Mouse (Mus musculus) heart, embryonic 13.5 days (tissue): Measurements from ENCODE around the gene Prph. TPM values are rescaled to one million over a fixed set of nuclear protein-coding genes. Genes with fewer than 3 reads are reported as not detected.

Source experiments
- ATAC-seq: fragments of 200-750 bp; cut with Nextera tagmentation; 2 replicates; pipeline ENCODE4 v1.8.0; 2017; ENCODE audit warnings: moderate TSS enrichment; ENCODE audit not compliant: insufficient number of reproducible peaks, low FRiP score, low TSS enrichment; ENCODE audit errors: extremely low read depth
- H3K27ac ChIP-seq: fragments of 300-500 bp; sonication (generic); replicated peaks from 2 replicates; pipeline ENCODE4 v1.5.1; 2015; ENCODE audit warnings: moderate library complexity, mild to moderate bottlenecking, inconsistent platforms
- H3K27me3 ChIP-seq: fragments of 300-500 bp; sonication (generic); replicated peaks from 2 replicates; pipeline ENCODE4 v1.6.1; 2015; ENCODE audit warnings: mild to moderate bottlenecking, inconsistent platforms
- H3K36me3 ChIP-seq: fragments of 300-500 bp; sonication (generic); 2 replicates; pipeline ENCODE4 v1.6.1; 2015; ENCODE audit warnings: mild to moderate bottlenecking, inconsistent platforms
- H3K4me1 ChIP-seq: fragments of 300-500 bp; sonication (generic); 2 replicates; pipeline ENCODE4 v1.6.1; 2015; ENCODE audit warnings: inconsistent platforms
- H3K4me2 ChIP-seq: fragments of 300-500 bp; sonication (generic); 2 replicates; pipeline ENCODE4 v1.6.1; 2015; ENCODE audit warnings: inconsistent platforms, mild to moderate bottlenecking, moderate library complexity
- H3K4me3 ChIP-seq: fragments of 300-500 bp; sonication (generic); 2 replicates; pipeline ENCODE4 v1.5.1; 2015; ENCODE audit warnings: moderate library complexity, mild to moderate bottlenecking, inconsistent platforms
- H3K9ac ChIP-seq: fragments of 300-500 bp; sonication (generic); 2 replicates; pipeline ENCODE4 v1.6.1; 2015; ENCODE audit warnings: inconsistent platforms, mild to moderate bottlenecking, moderate library complexity
- H3K9me3 ChIP-seq: fragments of 300-500 bp; sonication (generic); 2 replicates; pipeline ENCODE4 v1.6.1; 2016; ENCODE audit warnings: inconsistent platforms
- WGBS: fragments of 180-500 bp; shearing (Covaris S2); methylation state at CpG from one replicate; pipeline ENCODE4 v1.1.7; 2015; ENCODE audit warnings: mixed read lengths; 5-methylcytosine and 5-hydroxymethylcytosine counted together
- microRNA-seq: library from miRNA; unstranded; fragments of <30 nt; microRNA quantifications from one replicate; pipeline ENCODE4, GENCODE M21; 2016
- polyA plus RNA-seq: library from polyadenylated mRNA; unstranded; fragments of >200 nt; fragmentation: Nextera tagmentation; extraction: Ambion mirVana; gene quantifications from 2 replicates; pipeline ENCODE4 v1.2.1, GENCODE M21; 2015

The Prph gene
- polyA plus RNA-seq, 1 experiment from 2014 or later = 1.7 TPM

DNA sequence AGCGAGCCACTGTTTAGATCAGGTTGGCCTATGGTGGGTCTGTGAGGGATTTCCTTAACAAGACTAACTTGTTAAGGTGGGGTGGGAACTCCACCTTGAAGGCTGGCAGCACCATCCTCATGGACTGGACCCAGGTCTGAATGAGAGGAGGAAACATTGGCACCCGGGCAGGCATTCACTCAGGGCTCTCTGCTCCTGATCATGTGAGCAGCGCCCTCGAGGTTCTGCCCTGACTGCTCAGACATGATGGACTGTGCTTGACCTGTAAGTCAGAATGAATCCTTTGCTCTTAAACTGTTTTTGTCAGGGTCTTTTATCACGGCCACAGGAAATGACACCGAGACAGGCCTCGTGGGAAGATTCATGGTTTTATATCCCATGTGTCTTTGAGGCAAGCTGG lies 50.3 kb downstream of the Prph start:
- H3K36me3 ChIP-seq = no peaks in the 10 kb centered on the region

DNA sequence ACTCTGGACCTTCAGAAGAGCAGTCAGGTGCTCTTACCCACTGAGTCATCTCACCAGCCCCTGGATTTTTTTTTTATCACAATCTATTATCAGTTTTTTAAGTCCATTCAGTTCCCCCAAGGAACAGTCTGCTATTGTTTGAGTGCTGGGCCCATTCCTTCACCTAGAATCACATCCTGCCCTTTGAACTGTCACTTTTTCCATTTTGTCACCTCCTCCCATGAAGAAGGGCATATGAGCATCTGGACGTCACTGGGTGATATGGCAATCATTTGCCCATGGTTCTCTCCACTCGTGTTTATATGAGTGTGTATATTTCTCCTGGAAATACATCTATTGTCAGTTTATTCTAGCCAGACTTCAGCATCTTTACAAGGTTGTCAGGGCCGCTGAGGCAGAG lies 52.9 kb downstream of the Prph start:
- Histone ChIP-seq H3K9me3 (no peaks in the 10 kb centered on the region), H3K4me2 (no peak overlapping the region)
- WGBS = 71% methylated on average over 3 of the region's 3 CpGs

More for the DNA sequence above, 50.3 kb downstream of the Prph start:
- no peak for ATAC-seq
- H3K4me3 ChIP-seq = no peak overlapping the region
- H3K4me2 ChIP-seq = no peak overlapping the region
- H3K9ac ChIP-seq = no peak overlapping the region
- H3K27ac ChIP-seq = no peak overlapping the region
- H3K9me3 ChIP-seq = no peaks in the 10 kb centered on the region
- H3K27me3 ChIP-seq = 0 out of 2 replicates have a peak, but pooled peaks cover 4% of the 10 kb centered on the region
- WGBS = 62% methylated on average over 7 of the region's 7 CpGs
- no peaks in the 10 kb centered on the region for H3K4me1 ChIP-seq

More for the DNA sequence above, 52.9 kb downstream of the Prph start:
- Histone ChIP-seq H3K9ac (no peak overlapping the region), H3K27me3 (no peaks in the 10 kb centered on the region), H3K4me1 (no peaks in the 10 kb centered on the region), H3K4me3 (no peak overlapping the region), H3K36me3 (no peaks in the 10 kb centered on the region), H3K27ac (no peak overlapping the region)
- no peak for ATAC-seq

Small RNA genes within 50 kb of the gene (microRNA-seq; reads per million reads assigned to microRNA genes)
- gene Mir6960 = 3.3 reads per million, percentile 12 among the genes with 10 or more reads in this experiment

Other genes starting within 250 kb of the Prph start
- 0.09 and 0.16 TPM in 2 replicates for gene Ddn, start 245.7 kb upstream of the Prph start, polyA plus RNA-seq
- gene Prkag1, start 223.7 kb upstream of the Prph start, polyA plus RNA-seq = 88.3 and 95.1 TPM in 2 replicates
- 8.1 and 8.9 TPM in 2 replicates for gene Kmt2d, start 184.0 kb upstream of the Prph start, polyA plus RNA-seq
- gene Rhebl1, start 160.6 kb upstream of the Prph start, polyA plus RNA-seq = 6.2 and 6.6 TPM in 2 replicates
- 2.1 and 2.3 TPM in 2 replicates for gene Dhh, start 156.6 kb upstream of the Prph start, polyA plus RNA-seq
- 13.5 and 15.0 TPM in 2 replicates for gene Lmbr1l, start 136.9 kb upstream of the Prph start, polyA plus RNA-seq
- 1,584 and 1,655 TPM in 2 replicates for gene Tuba1b, start 120.6 kb upstream of the Prph start, polyA plus RNA-seq
- not detected in 2 replicates for gene Gm49450, start 101.6 kb upstream of the Prph start, polyA plus RNA-seq
- gene Tuba1a, start 101.5 kb upstream of the Prph start, polyA plus RNA-seq = 1,012 and 1,030 TPM in 2 replicates
- gene Tuba1c, start 25.3 kb upstream of the Prph start, polyA plus RNA-seq = 150 and 158 TPM in 2 replicates
- gene Troap, start 19.4 kb downstream of the Prph start, polyA plus RNA-seq = 27.1 and 27.8 TPM in 2 replicates
- 0.16 and 0.25 TPM in 2 replicates for gene C1ql4, start 32.6 kb downstream of the Prph start, polyA plus RNA-seq
- 1.0 and 1.8 TPM in 2 replicates for gene Dnajc22, start 38.0 kb downstream of the Prph start, polyA plus RNA-seq
- gene Spats2, start 70.7 kb downstream of the Prph start, polyA plus RNA-seq = 31.8 and 34.5 TPM in 2 replicates
- gene Kcnh3, start 169.7 kb downstream of the Prph start, polyA plus RNA-seq = 0.19 and 0.45 TPM in 2 replicates
- 149 TPM in 2 replicates for gene Mcrs1, start 196.8 kb downstream of the Prph start, polyA plus RNA-seq
- gene Prpf40b, start 239.9 kb downstream of the Prph start, polyA plus RNA-seq = 37.4 and 41.5 TPM in 2 replicates
- 0.40 and 0.52 TPM in 2 replicates for gene Fam186b, start 240.7 kb downstream of the Prph start, polyA plus RNA-seq